Mouse (Mus musculus): ENCODE results near the gene Tcf7l1.

DNA sequence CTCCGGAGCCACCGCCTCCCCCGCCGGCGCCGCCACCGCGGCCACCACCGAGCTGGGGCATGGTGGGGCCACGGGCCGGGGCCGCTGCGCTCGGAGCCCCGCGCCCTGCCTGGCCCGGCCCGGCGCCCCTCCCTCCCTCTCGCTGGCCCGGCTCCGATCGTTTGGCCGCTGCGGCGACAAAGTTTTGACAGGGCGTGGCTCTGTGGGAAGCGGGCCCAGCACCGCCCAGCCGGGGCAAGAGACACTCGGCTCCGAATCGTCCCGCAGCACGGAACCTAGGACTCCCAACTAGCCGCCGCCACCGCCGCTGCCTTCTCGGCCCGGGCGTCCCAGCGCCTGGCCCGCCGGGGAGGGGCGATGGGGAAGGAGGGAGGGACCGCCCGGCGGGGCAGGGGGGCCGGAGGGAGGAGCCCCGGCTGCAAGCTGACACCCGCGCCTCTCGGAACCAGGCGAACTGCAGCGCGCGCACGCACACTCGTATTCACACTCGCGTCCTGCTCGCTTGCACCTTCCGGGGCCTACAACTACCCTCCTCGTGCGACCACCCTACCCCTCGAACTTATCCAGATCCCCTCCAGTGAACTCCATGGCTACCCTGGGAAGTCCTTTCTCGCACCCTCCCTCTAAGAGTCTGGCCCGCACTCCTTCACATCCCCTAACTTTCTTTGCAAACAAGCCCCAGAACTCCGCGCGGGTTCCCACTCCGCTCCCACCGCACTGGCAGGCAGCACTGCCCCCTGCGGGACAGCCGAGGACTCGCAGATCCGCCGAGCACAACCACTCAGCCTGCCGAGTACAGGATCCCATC, at the start of gene Tcf7l1:
- no peak for TF ChIP-seq HCFC1 (IDR thresholded peaks at IDR 0.05; ENCODE audit: borderline replicate concordance, insufficient read depth, low read length)
- TF ChIP-seq ZNF384 (IDR thresholded peaks at IDR 0.05; ENCODE audit: low read depth, low read length): no peak; the same call in 1 of the 2 replicates
- TF ChIP-seq ZC3H11A (IDR thresholded peaks at IDR 0.05; ENCODE audit: borderline replicate concordance, low read depth, low read length): peak; percentile 70
